Mouse (Mus musculus) hindlimb bud, embryonic 11.5 days (tissue): ENCODE measurements around the gene Tsc22d1.

ENCODE experiments used
- DNase-seq: peaks from one replicate; pipeline ENCODE4 v3.0.0-alpha.2; 2012; ENCODE audit warnings: low read depth, low spot score; ENCODE audit errors: extremely low spot score

Gene Tsc22d1

DNA sequence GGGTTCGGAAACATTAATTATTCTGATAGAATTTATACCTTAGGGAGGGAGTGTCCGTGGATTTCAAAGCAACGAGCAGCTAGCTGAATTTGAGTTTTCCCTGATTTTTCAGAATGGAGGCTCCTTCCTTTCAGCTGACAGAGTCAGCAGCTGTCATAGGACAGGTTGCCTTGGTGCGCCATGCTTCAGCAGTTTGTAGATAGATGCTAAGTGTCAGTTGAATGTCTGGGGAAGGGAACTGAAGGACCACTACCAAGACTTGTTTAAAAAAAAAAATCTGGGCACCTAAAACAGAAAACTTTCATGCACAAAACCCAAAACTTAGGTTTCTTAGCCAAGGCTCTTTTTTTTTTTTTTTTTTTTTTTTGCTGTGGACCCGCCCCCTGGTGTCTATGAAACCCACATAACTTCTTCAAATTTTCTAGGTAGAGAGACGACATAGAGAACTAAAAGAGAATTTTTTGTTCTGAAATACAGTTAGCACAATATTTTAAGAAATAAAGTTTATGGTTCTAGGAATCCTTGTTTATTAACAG is 99.4 kb downstream of the Tsc22d1 start:
- no peak for DNase-seq

- no peak for DNase-seq
Observed at GRCm38 (mm10) chr14:76515620-76516019, 100.9 kb downstream of the Tsc22d1 start.

GRCm38 (mm10) chr14:76518217-76518616 is 103.5 kb downstream of the Tsc22d1 start:
- no peak for DNase-seq

DNA sequence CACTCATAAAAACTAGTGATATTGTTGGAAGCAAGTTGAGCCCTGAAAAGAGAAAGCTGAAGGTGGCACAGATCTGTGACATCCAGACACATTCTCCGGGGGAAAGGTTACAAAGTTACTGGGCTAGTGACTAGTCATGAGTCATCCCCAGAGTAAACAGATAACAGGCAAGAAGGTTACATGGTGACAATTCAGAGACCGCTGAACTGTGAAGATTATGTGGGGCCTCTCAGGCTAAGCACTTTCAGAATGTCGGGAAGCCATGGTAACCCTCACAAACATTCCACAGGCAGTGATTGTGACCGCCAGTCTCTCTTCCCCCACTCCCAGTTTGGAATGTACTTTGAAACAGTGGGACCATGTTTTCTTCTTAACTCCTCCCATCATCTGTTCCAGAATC is 105.8 kb downstream of the Tsc22d1 start:
- no peak for DNase-seq

DNA sequence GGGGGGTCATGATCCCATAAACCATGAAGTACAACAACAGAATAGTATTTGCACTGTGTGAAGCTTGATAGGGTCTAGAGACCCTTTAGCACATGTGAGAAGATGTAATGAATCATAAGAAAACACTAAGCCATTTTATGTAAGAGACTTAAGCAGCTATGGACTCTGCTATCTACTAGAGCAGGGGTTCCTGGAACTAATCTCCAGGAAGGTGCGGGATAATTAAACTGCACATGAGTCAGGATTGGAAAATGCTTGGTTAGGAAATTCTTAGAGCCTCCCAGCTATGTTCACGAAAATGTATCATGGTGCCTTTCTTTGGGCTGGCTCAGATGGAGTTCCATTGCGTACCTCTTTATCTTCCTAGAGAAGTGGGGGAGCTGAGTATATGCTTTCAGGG is 106.5 kb downstream of the Tsc22d1 start:
- no peak for DNase-seq

- DNase-seq = no peak
Observed at GRCm38 (mm10) chr14:76523344-76523743, 108.6 kb downstream of the Tsc22d1 start.

DNA sequence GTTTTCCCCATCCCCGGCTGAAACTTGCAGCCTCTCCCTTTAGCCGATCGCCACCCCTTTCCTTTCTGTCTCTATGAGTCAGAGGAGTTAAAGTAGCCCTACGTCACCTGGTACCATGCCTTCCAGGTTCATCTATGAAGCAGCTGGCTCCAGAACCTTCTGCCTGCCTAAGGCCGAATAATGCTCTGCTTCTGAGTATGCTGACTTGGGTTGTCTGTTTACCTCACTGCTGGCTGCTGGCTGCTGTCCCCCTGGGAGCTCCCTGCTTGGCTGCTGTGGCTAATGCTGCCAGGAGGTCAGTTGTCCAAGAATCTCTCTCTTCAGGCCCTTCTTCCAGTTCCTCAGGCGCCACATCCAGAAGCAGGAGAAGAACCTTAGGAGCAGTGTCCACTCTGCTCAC is 111.7 kb downstream of the Tsc22d1 start:
- DNase-seq = no peak

DNA sequence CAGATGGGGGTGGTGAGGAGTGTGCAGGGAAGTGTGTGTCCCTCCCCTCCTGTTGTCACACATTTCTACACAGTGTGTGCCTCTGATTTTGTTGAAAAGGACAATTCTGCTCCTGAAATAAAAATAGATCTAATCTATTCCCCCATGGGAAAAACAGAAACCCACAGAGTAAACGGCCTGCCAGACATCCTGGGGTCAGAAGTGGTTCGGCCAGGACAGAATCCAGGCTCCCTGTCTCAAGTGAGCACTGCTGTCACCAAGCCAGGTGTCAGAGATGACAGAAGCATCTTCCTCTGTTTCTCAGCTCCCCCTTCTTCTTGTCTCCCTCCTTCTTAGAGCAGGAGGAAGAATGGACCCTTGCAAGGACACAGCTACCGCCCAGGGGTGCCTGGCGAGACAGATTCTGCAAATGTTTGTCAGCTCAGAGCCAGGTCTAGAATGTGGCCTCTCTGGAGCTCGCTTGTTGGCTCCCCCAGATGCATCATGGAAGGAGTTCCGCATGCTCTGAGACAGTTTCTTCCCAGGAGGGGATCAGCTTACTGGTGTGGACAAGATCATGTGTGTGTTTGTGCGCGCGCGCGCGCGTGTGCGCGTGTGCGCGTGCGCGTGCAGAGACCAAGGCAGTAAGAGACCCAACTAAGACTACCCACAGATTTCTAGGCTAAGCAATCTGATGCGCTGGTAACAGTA is 112.4 kb downstream of the Tsc22d1 start:
- DNase-seq = no peak

- DNase-seq = no peak
Observed at GRCm38 (mm10) chr14:76527758-76528313, 113.1 kb downstream of the Tsc22d1 start.

DNA sequence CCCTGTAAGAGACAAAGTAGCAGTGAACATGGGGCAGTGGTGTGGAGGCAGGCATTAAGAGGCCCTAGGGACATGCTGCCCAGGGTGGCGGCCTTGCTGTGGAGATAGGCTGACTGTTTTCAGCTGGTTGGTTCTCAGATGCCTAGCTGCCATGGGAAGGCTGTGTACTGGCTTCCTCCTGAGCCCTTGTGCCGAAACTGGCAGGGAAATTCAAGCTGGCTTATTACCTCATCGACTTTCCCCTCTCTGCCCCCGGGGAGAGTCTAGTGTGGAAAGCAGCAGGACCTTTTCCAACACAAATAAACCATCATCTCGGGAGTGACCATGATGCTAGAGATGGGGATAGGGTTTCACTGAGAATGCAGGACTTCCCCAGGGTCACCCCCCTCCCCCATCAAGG is 113.9 kb downstream of the Tsc22d1 start:
- no peak for DNase-seq

DNA sequence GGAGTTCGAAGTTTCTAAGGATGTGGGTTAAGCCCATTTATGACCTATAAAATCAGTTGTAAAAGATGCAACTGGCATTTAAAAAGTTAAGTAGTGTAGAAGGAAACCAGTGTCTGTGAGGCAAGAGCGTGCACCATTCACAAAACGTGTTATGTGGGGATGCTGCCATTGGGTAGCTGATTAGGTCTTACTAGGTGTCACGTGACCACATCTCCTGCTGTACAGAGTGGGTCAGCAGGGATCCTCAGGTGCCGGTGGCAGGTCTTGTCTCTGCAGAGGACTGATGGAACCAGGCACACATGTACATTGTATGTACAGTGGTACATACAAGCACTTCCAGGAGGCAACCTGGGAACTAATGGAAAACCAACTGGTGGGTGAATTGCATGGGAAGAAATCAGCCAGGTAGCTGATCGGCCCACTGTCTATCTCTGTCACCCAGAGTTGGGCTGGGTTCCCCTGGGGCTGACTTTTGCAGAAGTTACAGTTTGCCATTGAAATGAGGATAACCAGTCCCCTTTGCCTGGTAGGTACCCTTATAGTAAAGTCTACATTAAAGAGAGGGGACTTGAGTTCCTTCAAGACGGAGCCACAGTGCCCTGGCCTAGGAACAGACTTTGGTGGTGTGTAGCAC is 116.4 kb downstream of the Tsc22d1 start:
- no peak for DNase-seq

- DNase-seq = no peak
Observed at GRCm38 (mm10) chr14:76532257-76533169, 117.8 kb downstream of the Tsc22d1 start.

GRCm38 (mm10) chr14:76533170-76533815 is 118.5 kb downstream of the Tsc22d1 start:
- no peak for DNase-seq

GRCm38 (mm10) chr14:76535096-76535495 is 120.3 kb downstream of the Tsc22d1 start:
- no peak for DNase-seq

DNA sequence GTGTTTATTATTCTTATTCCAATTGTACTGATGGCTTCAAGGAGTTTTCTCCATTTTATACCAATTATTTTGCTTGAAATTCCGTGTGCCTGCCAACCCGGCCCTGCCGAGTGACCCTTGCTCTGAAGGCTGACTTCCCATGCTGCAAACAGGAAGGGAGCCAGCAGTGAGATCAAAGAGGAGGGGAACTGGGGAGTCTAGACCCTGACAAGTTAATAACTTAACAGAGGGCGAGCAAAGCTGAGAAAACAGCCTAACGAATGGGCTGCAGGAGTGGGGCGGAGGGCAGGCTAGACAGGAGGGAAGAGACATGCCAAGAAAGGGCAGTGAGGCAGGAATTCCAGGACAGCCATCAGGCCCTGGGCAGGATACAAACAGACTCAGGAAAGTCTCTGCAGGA is 122.2 kb downstream of the Tsc22d1 start:
- no peak for DNase-seq

DNA sequence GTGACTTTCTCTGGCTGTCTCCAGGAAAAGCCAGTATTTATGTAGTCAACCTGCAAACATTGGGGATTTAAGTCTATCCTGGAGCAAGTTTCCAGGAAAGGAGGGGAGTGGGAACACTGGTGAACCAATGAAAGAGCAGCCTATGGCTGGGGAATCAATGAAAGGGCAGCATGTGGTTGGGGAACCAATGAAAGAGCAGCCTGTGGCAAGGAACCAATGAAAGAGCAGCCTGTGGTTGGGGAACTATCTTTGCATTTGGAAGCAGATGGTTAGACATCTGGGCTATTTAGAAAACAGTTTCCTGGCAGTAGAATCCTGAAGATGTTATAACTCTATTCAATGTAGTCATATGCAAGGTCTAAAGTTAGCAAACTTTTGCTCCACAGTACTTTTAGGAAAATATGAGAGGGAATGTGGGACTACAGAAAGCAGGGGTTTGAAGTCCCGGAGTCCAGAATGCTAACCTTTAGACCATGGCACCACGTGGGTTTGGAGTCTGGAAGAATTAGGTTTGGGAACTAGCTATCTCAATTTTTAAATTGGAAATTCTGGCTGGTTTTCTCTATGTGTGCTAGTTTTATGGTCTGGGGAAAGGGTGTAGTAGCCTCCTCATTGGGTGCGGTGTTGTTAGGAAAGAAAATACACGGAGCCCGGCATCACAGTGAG is 125.4 kb downstream of the Tsc22d1 start:
- no peak for DNase-seq

- no peak for DNase-seq
Observed at GRCm38 (mm10) chr14:76541341-76541740, 126.6 kb downstream of the Tsc22d1 start.

- DNase-seq = no peak
Observed at GRCm38 (mm10) chr14:76544136-76544535, 129.4 kb downstream of the Tsc22d1 start.

- DNase-seq = no peak
Observed at GRCm38 (mm10) chr14:76555263-76556030, 140.7 kb downstream of the Tsc22d1 start.
